Mouse (Mus musculus) gastrocnemius, adult 18-20 months (tissue): ENCODE measurements around the gene Kif15. TPM values are rescaled to one million over a fixed set of nuclear protein-coding genes. Genes with fewer than 3 reads are reported as not detected.

Source experiments
- total RNA-seq, 2 experiments: library from RNA; stranded (reverse); gene quantifications; 2 replicates each; pipeline ENCODE4 v1.2.3; 2021

Gene Kif15
- total RNA-seq, 2 experiments from 2014 or later = not detected

Other genes starting within 250 kb of the Kif15 start
- not detected for gene Topaz1, start 203.7 kb upstream of the Kif15 start, total RNA-seq
- gene Tcaim, start 145.5 kb upstream of the Kif15 start, total RNA-seq = 10 to 100 TPM; 23.3 to 25.0 TPM
- gene Gm35549, start 107.0 kb upstream of the Kif15 start, total RNA-seq = not detected
- 10 to 100 TPM; 34.8 to 35.6 TPM for gene Zfp445, start 85.0 kb upstream of the Kif15 start, total RNA-seq
- gene Zkscan7, start 65.4 kb upstream of the Kif15 start, total RNA-seq = 1 to 10 TPM; 3.2 to 4.1 TPM
- under 1 TPM; 0.59 to 0.64 TPM for gene Zfp105, start 28.0 kb upstream of the Kif15 start, total RNA-seq
- gene 1110059G10Rik, start within 50 bp of the Kif15 start, total RNA-seq = 1 to 10 TPM; 9.2 to 9.9 TPM
- 10 to 100 TPM in 1 of 2 experiments, 1 to 10 TPM in 1; 8.6 to 10.5 TPM for gene Tmem42, start 70.3 kb downstream of the Kif15 start, total RNA-seq
- gene Tgm4, start 83.7 kb downstream of the Kif15 start, total RNA-seq = under 1 TPM in 1 of 2 experiments, not detected in 1; 0.27 TPM
- 10 to 100 TPM; 59.7 to 66.6 TPM for gene Zdhhc3, start 162.2 kb downstream of the Kif15 start, total RNA-seq
- gene Exosc7, start 162.2 kb downstream of the Kif15 start, total RNA-seq = 10 to 100 TPM; 18.7 to 20.3 TPM
- gene Clec3b, start 199.9 kb downstream of the Kif15 start, total RNA-seq = 10 to 100 TPM; 39.9 to 42.7 TPM